Mouse (Mus musculus) forebrain, embryonic 14.5 days (tissue): Measurements from ENCODE around the gene Rbms3. TPM values are rescaled to one million over a fixed set of nuclear protein-coding genes. Genes with fewer than 3 reads are reported as not detected.
A peak's percentile ranks its signal among the peaks of the same experiment; 100 is the strongest.

Source experiments
- ATAC-seq: fragments of 200-750 bp; cut with Nextera tagmentation; 2 replicates; pipeline ENCODE4 v1.8.0; 2017; ENCODE audit warnings: mild to moderate bottlenecking, moderate library complexity
- DNase-seq: peaks from one replicate; pipeline ENCODE4 v3.0.0-alpha.2; 2015; ENCODE audit warnings: low spot score
- H3K27ac ChIP-seq: fragments of 300-500 bp; sonication (generic); 2 replicates; pipeline ENCODE4 v1.5.1; 2014; ENCODE audit warnings: low read depth, mild to moderate bottlenecking, control low read depth, low read length, moderate library complexity
- H3K27me3 ChIP-seq: fragments of 300-500 bp; sonication (generic); replicated peaks from 2 replicates; pipeline ENCODE4 v1.6.1; 2014; ENCODE audit warnings: low read length, control low read depth, mixed read lengths; ENCODE audit not compliant: control insufficient read depth, insufficient read depth
- H3K36me3 ChIP-seq: fragments of 300-500 bp; sonication (generic); 2 replicates; pipeline ENCODE4 v1.6.1; 2014; ENCODE audit warnings: low read length, control low read depth; ENCODE audit not compliant: control insufficient read depth, insufficient read depth
- H3K4me1 ChIP-seq: fragments of 300-500 bp; sonication (generic); 2 replicates; pipeline ENCODE4 v1.6.1; 2014; ENCODE audit warnings: antibody characterized with exemption, low read length, control low read depth; ENCODE audit not compliant: control insufficient read depth, insufficient read depth
- H3K4me2 ChIP-seq: fragments of 300-500 bp; sonication (generic); 2 replicates; pipeline ENCODE4 v1.6.1; 2014; ENCODE audit warnings: mild to moderate bottlenecking, control low read depth, low read length
- H3K4me3 ChIP-seq: fragments of 300-500 bp; sonication (generic); 2 replicates; pipeline ENCODE4 v1.5.1; 2014; ENCODE audit warnings: low read depth, low read length, control low read depth
- H3K9ac ChIP-seq: fragments of 300-500 bp; sonication (generic); 2 replicates; pipeline ENCODE4 v1.6.1; 2014; ENCODE audit warnings: mild to moderate bottlenecking, low read length, control low read depth, moderate library complexity
- H3K9me3 ChIP-seq: fragments of 300-500 bp; sonication (generic); replicated peaks from 2 replicates; pipeline ENCODE4 v1.6.1; 2016; ENCODE audit warnings: low read length, control low read depth, mixed read lengths; ENCODE audit not compliant: control insufficient read depth
- WGBS: fragments of 180-500 bp; shearing (Covaris S2); extraction: QIAGEN DNeasy Blood & Tissue Kit; methylation state at CpG from one replicate; pipeline ENCODE4 v1.1.7; 2014; 5-methylcytosine and 5-hydroxymethylcytosine counted together
- polyA plus RNA-seq: library from polyadenylated mRNA; unstranded; fragments of >200 nt; fragmentation: Nextera tagmentation; extraction: Ambion mirVana; gene quantifications from 2 replicates; pipeline ENCODE4 v1.2.1, GENCODE M21; 2014

The Rbms3 gene
- polyA plus RNA-seq, 1 experiment from 2014 or later, result 13.8 TPM

DNA sequence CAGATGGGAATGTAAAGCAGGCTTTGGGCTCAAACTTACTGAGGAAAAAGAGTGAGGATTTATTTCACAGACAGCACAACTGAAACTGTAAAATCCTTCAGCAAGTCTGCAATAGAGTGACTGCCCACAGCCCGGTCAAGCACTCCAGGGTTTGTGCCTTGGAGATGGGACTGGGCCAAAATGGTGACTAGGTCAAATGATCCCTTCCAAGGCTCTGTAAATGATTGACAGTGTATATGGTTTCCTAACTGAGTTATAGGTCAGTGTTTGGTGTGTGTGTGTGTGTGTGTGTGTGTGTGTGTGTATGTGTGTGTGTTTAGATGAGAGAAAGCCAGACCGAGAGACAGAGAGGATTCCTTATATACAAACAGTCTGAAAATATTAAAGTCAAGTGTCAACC lies 673.6 kb downstream of the Rbms3 start:
- no peak overlapping the region for H3K4me2 ChIP-seq
- H3K9me3 ChIP-seq, result peaks cover 4% of the 10 kb centered on the region; the same call in 1 of the 2 replicates
- H3K36me3 ChIP-seq, result no peaks in the 10 kb centered on the region
- no peak overlapping the region for H3K27ac ChIP-seq
- WGBS, result 89% methylated on average over 2 of the region's 2 CpGs
- H3K27me3 ChIP-seq, result no peaks in the 10 kb centered on the region
- ATAC-seq (no peak), DNase-seq (no peak)
- H3K4me1 ChIP-seq, result no peaks in the 10 kb centered on the region
- H3K9ac ChIP-seq, result no peak overlapping the region
- no peak overlapping the region for H3K4me3 ChIP-seq

DNA sequence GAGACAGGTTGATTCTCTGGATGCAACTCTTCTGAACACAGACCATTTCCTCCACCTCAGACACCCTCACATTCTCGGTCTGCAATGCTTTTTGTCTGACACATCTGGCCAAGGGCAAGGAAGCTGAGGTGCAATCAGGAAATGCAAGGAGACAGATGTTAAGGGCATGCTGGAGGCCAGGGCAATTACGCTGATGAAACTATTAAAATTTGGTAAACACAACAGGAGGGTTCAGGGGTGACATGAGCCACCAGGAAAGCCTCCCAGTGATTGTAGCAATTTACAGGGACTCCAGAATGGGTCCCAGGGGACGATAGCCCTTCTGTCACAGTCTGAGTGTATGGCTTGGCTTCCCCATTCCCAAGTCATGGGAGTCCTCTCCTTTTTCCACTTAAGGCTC lies 681.5 kb downstream of the Rbms3 start:
- Histone ChIP-seq H3K27ac (no peak overlapping the region), H3K9me3 (no peaks in the 10 kb centered on the region), H3K4me1 (no peaks in the 10 kb centered on the region), H3K36me3 (no peaks in the 10 kb centered on the region), H3K9ac (no peak overlapping the region), H3K4me2 (no peak overlapping the region), H3K27me3 (no peaks in the 10 kb centered on the region), H3K4me3 (no peak overlapping the region)
- ATAC-seq (no peak), DNase-seq (no peak)
- 80% methylated on average over 3 of the region's 3 CpGs for WGBS

DNA sequence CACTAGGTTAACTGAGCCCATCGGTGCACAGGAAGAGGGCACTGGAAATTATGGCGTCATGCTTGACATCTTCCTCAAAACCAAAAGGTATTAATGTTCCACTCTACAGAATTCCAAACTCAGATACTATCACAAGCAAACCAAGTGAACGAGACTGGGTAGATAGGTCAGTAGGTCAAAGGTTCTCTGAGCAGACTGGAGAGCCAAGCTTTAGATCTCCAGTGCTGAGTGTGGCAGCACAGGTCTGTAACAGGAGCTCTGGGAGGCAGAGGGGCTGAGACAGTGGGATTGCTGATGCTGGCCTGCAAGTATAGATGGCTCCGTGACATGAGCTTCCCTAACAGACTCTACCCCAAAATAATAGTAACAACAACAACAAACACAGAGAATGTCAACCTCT lies 682.3 kb downstream of the Rbms3 start:
- Histone ChIP-seq H3K27ac (no peak overlapping the region), H3K36me3 (no peaks in the 10 kb centered on the region), H3K27me3 (no peaks in the 10 kb centered on the region), H3K9ac (no peak overlapping the region), H3K4me3 (no peak overlapping the region), H3K4me1 (no peaks in the 10 kb centered on the region), H3K4me2 (no peak overlapping the region), H3K9me3 (no peaks in the 10 kb centered on the region)
- DNase-seq (no peak), ATAC-seq (no peak)
- WGBS, result 86% methylated on average over 4 of the region's 4 CpGs

DNA sequence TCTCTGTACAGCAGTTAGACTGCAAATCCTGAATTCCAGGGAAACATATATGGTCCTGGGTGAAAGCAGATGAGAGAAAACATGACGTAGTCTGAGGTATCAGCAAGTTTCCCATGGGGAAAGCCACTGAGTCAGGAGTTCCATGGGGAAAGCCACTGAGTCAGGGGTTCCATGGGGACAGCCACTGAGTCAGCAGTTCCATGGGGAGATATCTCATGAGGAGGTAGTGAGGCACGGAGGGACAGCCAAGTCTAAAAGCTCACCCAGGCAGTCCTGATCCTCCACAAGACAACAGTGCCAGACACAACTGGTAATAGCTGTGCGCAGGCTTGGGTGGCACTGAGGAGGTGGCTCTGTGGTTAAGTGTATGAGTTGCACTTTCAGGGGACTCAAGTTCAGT lies 682.9 kb downstream of the Rbms3 start:
- no peaks in the 10 kb centered on the region for H3K36me3 ChIP-seq
- no peak overlapping the region for H3K9ac ChIP-seq
- H3K4me3 ChIP-seq, result no peak overlapping the region
- no peak for DNase-seq
- H3K9me3 ChIP-seq, result no peaks in the 10 kb centered on the region
- no peaks in the 10 kb centered on the region for H3K4me1 ChIP-seq
- 88% methylated on average over 3 of the region's 3 CpGs for WGBS
- no peaks in the 10 kb centered on the region for H3K27me3 ChIP-seq
- ATAC-seq, result no peak
- no peak overlapping the region for H3K27ac ChIP-seq
- no peak overlapping the region for H3K4me2 ChIP-seq

DNA sequence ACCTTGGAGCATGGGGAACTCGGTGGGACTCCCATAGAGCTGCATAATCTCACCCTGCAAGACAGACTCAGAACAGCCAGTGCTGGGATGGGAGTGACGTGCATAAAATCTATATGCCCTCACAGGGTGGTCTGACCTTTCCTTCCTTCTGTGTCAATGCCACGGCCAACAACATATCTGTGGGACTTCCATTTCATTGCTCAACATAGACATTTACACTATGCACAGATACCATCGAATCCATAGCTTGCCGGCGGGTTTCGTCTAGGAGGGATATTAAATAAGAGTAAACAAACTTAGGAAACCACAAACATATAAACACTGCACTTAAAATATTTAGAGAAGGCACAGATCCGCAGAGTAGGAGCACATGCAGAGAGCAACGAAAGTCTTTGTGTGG lies 684.0 kb downstream of the Rbms3 start:
- Histone ChIP-seq H3K4me3 (no peak overlapping the region), H3K4me1 (no peaks in the 10 kb centered on the region), H3K9ac (no peak overlapping the region), H3K36me3 (no peaks in the 10 kb centered on the region), H3K9me3 (no peaks in the 10 kb centered on the region), H3K4me2 (no peak overlapping the region), H3K27ac (no peak overlapping the region), H3K27me3 (no peaks in the 10 kb centered on the region)
- WGBS, result 94% methylated on average over 9 of the region's 9 CpGs
- ATAC-seq (no peak), DNase-seq (no peak)

DNA sequence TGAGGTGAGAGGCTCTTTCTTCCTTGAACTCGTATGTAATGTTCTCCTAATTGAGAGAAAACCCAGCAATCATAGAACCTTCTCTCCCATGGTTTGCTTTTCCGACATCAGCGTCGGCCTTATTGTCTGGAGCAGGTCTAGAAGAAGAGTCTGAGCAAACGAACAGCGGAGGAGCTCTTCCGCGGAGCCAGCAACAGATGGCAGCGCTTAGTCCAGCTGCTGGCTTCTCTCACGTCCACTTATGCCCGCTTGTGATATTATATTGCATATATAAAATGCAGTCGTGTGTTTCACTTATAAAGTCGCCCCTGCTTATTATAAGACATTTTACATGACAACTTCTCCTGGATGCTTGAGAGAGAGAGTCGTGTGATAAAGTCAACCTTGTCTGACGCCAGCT lies 685.8 kb downstream of the Rbms3 start:
- H3K9me3 ChIP-seq, result no peaks in the 10 kb centered on the region
- H3K9ac ChIP-seq, result no peak overlapping the region
- H3K27ac ChIP-seq, result no peak overlapping the region
- ATAC-seq (no peak), DNase-seq (no peak)
- H3K36me3 ChIP-seq, result no peaks in the 10 kb centered on the region
- no peaks in the 10 kb centered on the region for H3K27me3 ChIP-seq
- no peak overlapping the region for H3K4me3 ChIP-seq
- no peaks in the 10 kb centered on the region for H3K4me1 ChIP-seq
- H3K4me2 ChIP-seq, result no peak overlapping the region
- 88% methylated on average over 15 of the region's 15 CpGs for WGBS

DNA sequence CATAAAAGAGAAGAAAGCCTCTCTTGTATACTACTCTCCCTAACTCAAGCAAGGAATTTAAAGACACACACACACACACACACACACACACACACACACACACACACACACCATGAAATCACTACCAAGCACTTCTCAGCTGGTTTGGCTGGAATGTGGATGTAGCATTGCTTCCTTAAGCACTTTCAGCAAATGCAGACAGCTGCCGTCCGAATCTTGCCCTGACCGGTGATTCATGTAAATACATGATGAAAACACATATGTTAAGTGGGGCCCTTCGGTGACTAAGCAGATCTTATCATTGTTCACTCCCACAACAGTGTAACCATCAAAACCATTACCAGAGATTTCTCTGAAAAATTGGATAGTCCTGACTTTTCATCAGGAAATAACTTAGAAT lies 688.6 kb downstream of the Rbms3 start:
- H3K36me3 ChIP-seq, result no peaks in the 10 kb centered on the region
- H3K9me3 ChIP-seq, result no peaks in the 10 kb centered on the region
- H3K27me3 ChIP-seq, result no peaks in the 10 kb centered on the region
- ATAC-seq (no peak), DNase-seq (no peak)
- H3K27ac ChIP-seq, result no peak overlapping the region
- H3K4me2 ChIP-seq, result no peak overlapping the region
- H3K4me3 ChIP-seq, result no peak overlapping the region
- H3K9ac ChIP-seq, result no peak overlapping the region
- H3K4me1 ChIP-seq, result no peaks in the 10 kb centered on the region
- 85% methylated on average over 4 of the region's 4 CpGs for WGBS

DNA sequence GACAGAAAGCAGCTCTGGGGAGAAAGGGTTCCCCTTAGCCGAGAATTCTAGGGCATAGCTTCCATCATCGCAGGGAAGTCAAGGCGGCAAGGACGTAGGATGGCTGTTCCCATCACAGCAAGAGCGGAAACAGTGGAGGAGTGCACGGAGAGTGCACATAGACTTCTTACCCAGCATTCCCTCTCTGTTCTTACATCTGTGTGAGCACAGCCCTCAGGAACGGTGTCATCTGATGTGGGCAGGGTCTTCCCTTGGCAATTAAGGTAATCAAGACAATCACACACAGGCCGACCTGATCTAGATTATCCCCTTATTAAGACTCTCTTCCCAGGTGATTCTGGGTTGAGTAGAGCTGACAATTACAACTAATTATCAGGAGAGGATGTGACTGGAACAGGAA lies 689.0 kb downstream of the Rbms3 start:
- Histone ChIP-seq H3K27ac (no peak overlapping the region), H3K9me3 (no peaks in the 10 kb centered on the region), H3K4me1 (no peaks in the 10 kb centered on the region), H3K27me3 (no peaks in the 10 kb centered on the region), H3K36me3 (no peaks in the 10 kb centered on the region), H3K4me3 (no peak overlapping the region), H3K9ac (no peak overlapping the region), H3K4me2 (no peak overlapping the region)
- DNase-seq, result no peak
- no peak for ATAC-seq
- WGBS, result 68% methylated on average over 8 of the region's 8 CpGs

DNA sequence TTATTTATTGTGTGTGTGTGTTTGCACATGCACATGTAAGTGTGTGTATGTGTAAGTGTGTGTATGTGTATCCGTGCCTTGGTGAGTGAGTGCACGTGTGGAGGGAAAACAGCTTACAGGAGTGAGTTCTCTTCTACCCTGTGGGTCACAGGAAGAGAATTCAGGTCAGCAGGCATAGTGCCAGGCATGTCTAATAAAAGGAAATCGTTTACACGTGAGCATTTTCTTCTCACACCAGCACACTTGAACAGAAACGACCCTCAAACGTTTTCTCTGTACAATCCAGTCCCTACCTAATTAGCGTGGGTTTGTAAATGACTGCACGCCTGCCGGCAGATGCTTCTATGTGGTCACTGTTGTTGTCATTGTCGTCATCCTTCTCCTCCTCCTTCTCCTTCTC lies 701.4 kb downstream of the Rbms3 start:
- DNase-seq (peak; percentile 35), ATAC-seq (no peak)
- WGBS, result 11% methylated on average over 10 of the region's 10 CpGs
- H3K27ac ChIP-seq, result no peak overlapping the region
- no peak overlapping the region for H3K4me3 ChIP-seq
- no peaks in the 10 kb centered on the region for H3K36me3 ChIP-seq
- H3K4me2 ChIP-seq, result no peak overlapping the region
- no peak overlapping the region for H3K9ac ChIP-seq
- H3K9me3 ChIP-seq, result no peaks in the 10 kb centered on the region
- H3K4me1 ChIP-seq, result no peaks in the 10 kb centered on the region
- peaks cover 4% of the 10 kb centered on the region; the same call in 1 of the 2 replicates for H3K27me3 ChIP-seq

DNA sequence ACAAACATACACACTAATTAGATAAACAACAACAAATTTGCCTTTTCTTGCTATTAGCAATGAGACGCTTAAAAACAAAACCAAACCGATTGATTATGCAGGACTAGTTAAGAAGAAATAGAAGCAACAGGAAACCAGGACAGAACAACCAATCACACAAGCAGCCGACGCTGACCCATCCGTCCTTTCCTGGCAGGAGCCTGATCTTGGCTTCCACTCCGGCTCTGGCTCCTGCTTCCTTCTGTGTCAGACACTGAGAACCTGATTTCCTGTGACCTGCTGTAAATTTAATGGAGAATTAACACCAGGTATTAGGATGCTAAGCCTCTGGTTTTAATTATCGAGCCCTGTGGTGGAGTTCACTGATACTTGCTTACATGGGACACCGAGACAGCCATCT lies 706.6 kb downstream of the Rbms3 start:
- H3K27ac ChIP-seq, result no peak overlapping the region
- 87% methylated on average over 8 of the region's 8 CpGs for WGBS
- H3K4me1 ChIP-seq, result peaks cover 4% of the 10 kb centered on the region
- no peak overlapping the region for H3K9ac ChIP-seq
- no peak overlapping the region for H3K4me3 ChIP-seq
- no peak for DNase-seq
- H3K4me2 ChIP-seq, result no peak overlapping the region
- ATAC-seq, result no peak
- no peaks in the 10 kb centered on the region for H3K36me3 ChIP-seq
- H3K27me3 ChIP-seq, result peaks cover 23% of the 10 kb centered on the region
- no peaks in the 10 kb centered on the region for H3K9me3 ChIP-seq
